ENCODE assay signal across 24 mouse cellular contexts in the genomic region with DNA sequence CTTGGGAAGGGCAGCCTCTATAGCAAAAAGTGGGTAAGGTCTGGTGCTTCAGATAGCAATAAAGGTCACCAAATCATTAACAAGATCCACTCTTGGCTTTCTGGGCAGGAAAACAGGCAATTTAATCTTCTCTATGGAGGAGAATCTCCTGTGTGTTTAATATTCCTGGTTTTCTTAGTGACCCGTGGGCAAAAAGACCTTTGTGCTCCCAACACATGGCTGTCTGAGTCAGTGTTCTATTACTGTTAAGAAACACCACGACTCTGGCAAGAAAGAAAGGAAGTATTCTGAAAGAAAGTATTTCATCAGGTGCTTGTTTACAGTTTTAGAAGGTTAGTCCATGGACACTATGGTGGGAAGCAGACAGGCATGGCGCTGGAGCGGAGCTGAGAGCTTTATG. TPM values are rescaled to one million over a fixed set of nuclear protein-coding genes. Genes with fewer than 3 reads are reported as not detected.
A peak's percentile ranks its signal among the peaks of the same experiment; 100 is the strongest.
DNase-seq lines count a peak whose midpoint lies in the region; ATAC-seq and TF ChIP-seq lines count a peak whose summit lies in the region.
"Had no signal": no experiment of that assay in that cellular context is flagged by ENCODE, and none has a peak within 500 bp of the region (broad histone marks: within the 10 kb centered on the region; RNA-seq: fewer than 3 reads in every experiment).

No protein-coding gene starts in this region.

- 65% methylated on average over 4 of the region's 4 CpGs for WGBS in intestine, postnatal 0 days
- whole genome bisulfite sequencing in intestine, embryonic 16.5 days = 81% methylated on average over 4 of the region's 4 CpGs
- WGBS in small intestine, adult 2 months = 66% methylated on average over 4 of the region's 4 CpGs

- peak; percentile 35; the same call in 1 of the 2 replicates for ATAC-seq in intestine, postnatal 0 days
- no peak for ATAC-seq in intestine, embryonic 16.5 days
- ATAC-seq: forebrain, embryonic 13.5 days; forebrain, embryonic 15.5 days had no signal

- no peak overlapping the region; the same call in 1 of the 2 replicates for H3K27ac ChIP-seq in intestine, postnatal 0 days (ENCODE audit: low read depth, low read length)
- no peak overlapping the region for H3K27ac ChIP-seq in intestine, embryonic 16.5 days (ENCODE audit: low read length)
- H3K27ac ChIP-seq in small intestine, adult 2 months (ENCODE audit: insufficient read depth, low read depth, low read length) = peak overlapping the region; percentile 58
- H3K27ac ChIP-seq: embryonic facial prominence, embryonic 10.5 days; embryonic facial prominence, embryonic 12.5 days; forebrain, embryonic 13.5 days; forebrain, embryonic 15.5 days had no signal

- no peak overlapping the region for H3K9ac ChIP-seq in intestine, postnatal 0 days (ENCODE audit: low read depth, low read length)
- no peak overlapping the region for H3K9ac ChIP-seq in intestine, embryonic 16.5 days (ENCODE audit: low read depth, low read length)
- H3K9ac ChIP-seq: embryonic facial prominence, embryonic 12.5 days; forebrain, embryonic 13.5 days; forebrain, embryonic 15.5 days had no signal

- no peaks in the 10 kb centered on the region for H3K36me3 ChIP-seq in intestine, postnatal 0 days (ENCODE audit: control insufficient read depth, insufficient read depth)
- no peaks in the 10 kb centered on the region for H3K36me3 ChIP-seq in intestine, embryonic 16.5 days (ENCODE audit: control insufficient read depth, insufficient read depth, low read length)
- no peaks in the 10 kb centered on the region for H3K36me3 ChIP-seq in small intestine, adult 2 months (ENCODE audit: control insufficient read depth, insufficient read depth, low read length)
- H3K36me3 ChIP-seq: embryonic facial prominence, embryonic 10.5 days; embryonic facial prominence, embryonic 12.5 days; forebrain, embryonic 15.5 days had no signal

- no peak overlapping the region for H3K4me2 ChIP-seq in intestine, postnatal 0 days (replicated peaks; ENCODE audit: low read depth)
- H3K4me2 ChIP-seq in intestine, embryonic 16.5 days (ENCODE audit: low read depth, low read length) = no peak overlapping the region
- H3K4me2 ChIP-seq: embryonic facial prominence, embryonic 12.5 days; forebrain, embryonic 13.5 days; forebrain, embryonic 15.5 days had no signal

- no peaks in the 10 kb centered on the region for H3K4me1 ChIP-seq in intestine, postnatal 0 days (replicated peaks; ENCODE audit: control insufficient read depth, insufficient read depth, low read length)
- H3K4me1 ChIP-seq in intestine, embryonic 16.5 days (ENCODE audit: control insufficient read depth, insufficient read depth, low read length) = no peaks in the 10 kb centered on the region
- H3K4me1 ChIP-seq in small intestine, adult 2 months (ENCODE audit: control insufficient read depth, insufficient read depth, insufficient read length, low read length) = peaks cover 18% of the 10 kb centered on the region; the same call in 1 of the 2 replicates
- H3K4me1 ChIP-seq: embryonic facial prominence, embryonic 10.5 days; embryonic facial prominence, embryonic 12.5 days; forebrain, embryonic 13.5 days; forebrain, embryonic 15.5 days had no signal

- no peak for TF ChIP-seq CTCF in intestine, postnatal 0 days (IDR thresholded peaks at IDR 0.05; ENCODE audit: low read depth)
- TF ChIP-seq CTCF in small intestine, adult 2 months (IDR thresholded peaks at IDR 0.05; ENCODE audit: extremely low read depth, insufficient read length, insufficient replicate concordance, low read depth, low read length) = no peak

- no peaks in the 10 kb centered on the region for H3K9me3 ChIP-seq in intestine, postnatal 0 days (ENCODE audit: control insufficient read depth)
- no peaks in the 10 kb centered on the region for H3K9me3 ChIP-seq in intestine, embryonic 16.5 days (ENCODE audit: control insufficient read depth, low read length)
- H3K9me3 ChIP-seq: embryonic facial prominence, embryonic 10.5 days; embryonic facial prominence, embryonic 12.5 days; forebrain, embryonic 13.5 days; forebrain, embryonic 15.5 days had no signal

- TF ChIP-seq POLR2A in small intestine, adult 2 months (IDR thresholded peaks at IDR 0.05; ENCODE audit: low read depth, low read length) = no peak

- no peaks in the 10 kb centered on the region for H3K27me3 ChIP-seq in intestine, postnatal 0 days (replicated peaks; ENCODE audit: control insufficient read depth, insufficient read depth, low read length)
- H3K27me3 ChIP-seq in intestine, embryonic 16.5 days (replicated peaks; ENCODE audit: control insufficient read depth, insufficient read depth, low read length) = no peaks in the 10 kb centered on the region
- no peaks in the 10 kb centered on the region for H3K27me3 ChIP-seq in small intestine, adult 2 months (ENCODE audit: control insufficient read depth, insufficient read depth, low read length)
- H3K27me3 ChIP-seq: embryonic facial prominence, embryonic 12.5 days; forebrain, embryonic 13.5 days; forebrain, embryonic 15.5 days had no signal

- H3K4me3 ChIP-seq in intestine, postnatal 0 days (ENCODE audit: low read depth, low read length) = no peak overlapping the region
- no peak overlapping the region for H3K4me3 ChIP-seq in intestine, embryonic 16.5 days (ENCODE audit: low read length)
- no peak overlapping the region for H3K4me3 ChIP-seq in small intestine, adult 2 months (ENCODE audit: low read depth, low read length)
- H3K4me3 ChIP-seq: embryonic facial prominence, embryonic 10.5 days; embryonic facial prominence, embryonic 12.5 days; forebrain, embryonic 13.5 days; forebrain, embryonic 15.5 days had no signal

- peak; percentile 83 for DNase-seq in kidney, adult 9 months
- no peak for DNase-seq in kidney, postnatal 25 days
- peak; percentile 38 for DNase-seq in adipocyte (ENCODE audit: low spot score)
- no peak for DNase-seq in left cerebral cortex, adult 18-20 months (ENCODE audit: low spot score in 2 of 2)
- DNase-seq: adrenal gland, adult 8-10 months; adrenal gland, postnatal 14 days; adrenal gland, postnatal 36 days; cerebellum, adult 11-12 months; cerebellum, adult 2 months; cerebellum, adult 9-10 months; cerebellum, postnatal 10 days; cerebellum, postnatal 25 days had no signal

RNA-seq across cellular contexts. Expression of gene Nat8f5, which starts 1.5 kb away (rescaled TPM):
- 7.7 and 10.7 TPM in 2 replicates for polyA plus RNA-seq in intestine, postnatal 0 days (2015; fragmentation: Nextera tagmentation; extraction: Ambion mirVana)
- polyA plus RNA-seq in intestine, embryonic 16.5 days (2015; fragmentation: Nextera tagmentation; extraction: Ambion mirVana) = 0.59 and 0.65 TPM in 2 replicates
- 14.4 and 46.1 TPM in 2 replicates for polyA plus RNA-seq in small intestine, adult 2 months (2012; rRNA removed)
- total RNA-seq in left cerebral cortex, adult 18-20 months (2021) = 1 to 10 TPM; 7.4 to 8.2 TPM
- total RNA-seq: ES-E14, MEL had no signal
- polyA plus RNA-seq: C2C12; embryonic facial prominence, embryonic 10.5 days; embryonic facial prominence, embryonic 12.5 days; embryonic facial prominence, embryonic 14.5 days; forebrain, embryonic 11.5 days; forebrain, embryonic 13.5 days; forebrain, embryonic 15.5 days had no signal

RNA-seq across cellular contexts. Expression of gene Nat8f6, which starts 1.5 kb away (rescaled TPM):
- 0.18 TPM in 1 of 2 replicates, not detected in the other for polyA plus RNA-seq in intestine, postnatal 0 days (2015; fragmentation: Nextera tagmentation; extraction: Ambion mirVana)
- polyA plus RNA-seq in intestine, embryonic 16.5 days (2015; fragmentation: Nextera tagmentation; extraction: Ambion mirVana) = not detected in 2 replicates
- polyA plus RNA-seq in small intestine, adult 2 months (2012; rRNA removed) = 1.9 and 2.3 TPM in 2 replicates
- total RNA-seq in left cerebral cortex, adult 18-20 months (2021) = 1 to 10 TPM; 1.1 to 1.6 TPM
- total RNA-seq: ES-E14, MEL had no signal
- polyA plus RNA-seq: C2C12; embryonic facial prominence, embryonic 10.5 days; embryonic facial prominence, embryonic 12.5 days; embryonic facial prominence, embryonic 14.5 days; forebrain, embryonic 11.5 days; forebrain, embryonic 13.5 days; forebrain, embryonic 15.5 days had no signal

RNA-seq across cellular contexts. Expression of gene Nat8, which starts 9.6 kb away (rescaled TPM):
- polyA plus RNA-seq in intestine, postnatal 0 days (2015; fragmentation: Nextera tagmentation; extraction: Ambion mirVana) = 50.2 and 51.8 TPM in 2 replicates
- 7.3 and 12.6 TPM in 2 replicates for polyA plus RNA-seq in intestine, embryonic 16.5 days (2015; fragmentation: Nextera tagmentation; extraction: Ambion mirVana)
- 60.8 and 66.8 TPM in 2 replicates for polyA plus RNA-seq in small intestine, adult 2 months (2012; rRNA removed)
- total RNA-seq in left cerebral cortex, adult 18-20 months (2021) = 1 to 10 TPM; 3.2 to 4.4 TPM
- total RNA-seq: ES-E14, MEL had no signal
- polyA plus RNA-seq: C2C12; embryonic facial prominence, embryonic 10.5 days; embryonic facial prominence, embryonic 12.5 days; embryonic facial prominence, embryonic 14.5 days; forebrain, embryonic 11.5 days; forebrain, embryonic 13.5 days; forebrain, embryonic 15.5 days had no signal

RNA-seq across cellular contexts. Expression of gene Nat8f2, which starts 46.7 kb away (rescaled TPM):
- 0.16 and 0.38 TPM in 2 replicates for polyA plus RNA-seq in intestine, postnatal 0 days (2015; fragmentation: Nextera tagmentation; extraction: Ambion mirVana)
- polyA plus RNA-seq in intestine, embryonic 16.5 days (2015; fragmentation: Nextera tagmentation; extraction: Ambion mirVana) = 0.04 TPM in 1 of 2 replicates, not detected in the other
- 0.23 and 0.66 TPM in 2 replicates for polyA plus RNA-seq in small intestine, adult 2 months (2012; rRNA removed)
- 1 to 10 TPM; 2.4 to 2.5 TPM for total RNA-seq in left cerebral cortex, adult 18-20 months (2021)
- polyA plus RNA-seq: C2C12; embryonic facial prominence, embryonic 10.5 days; embryonic facial prominence, embryonic 12.5 days; embryonic facial prominence, embryonic 14.5 days; forebrain, embryonic 11.5 days; forebrain, embryonic 13.5 days; forebrain, embryonic 15.5 days had no signal

RNA-seq across cellular contexts. Expression of gene Nat8f3, which starts 56.7 kb away (rescaled TPM):
- 0.14 TPM in 1 of 2 replicates, not detected in the other for polyA plus RNA-seq in intestine, postnatal 0 days (2015; fragmentation: Nextera tagmentation; extraction: Ambion mirVana)
- 0.09 TPM in 1 of 2 replicates, not detected in the other for polyA plus RNA-seq in intestine, embryonic 16.5 days (2015; fragmentation: Nextera tagmentation; extraction: Ambion mirVana)
- polyA plus RNA-seq in small intestine, adult 2 months (2012; rRNA removed) = 0.62 and 2.8 TPM in 2 replicates
- 1 to 10 TPM; 3.3 to 4.1 TPM for total RNA-seq in left cerebral cortex, adult 18-20 months (2021)
- total RNA-seq: adrenal gland, postnatal 14 days; ES-E14; MEL had no signal
- polyA plus RNA-seq: C2C12; embryonic facial prominence, embryonic 14.5 days had no signal

Comparison
In these comparisons a context has a peak if more than half of its experiments do, and no peak if none do; other contexts are left out.
1. DNase-seq: peak in kidney, adult 9 months (single experiment) and adipocyte (single experiment); none in kidney, postnatal 25 days (0 of 2) and left cerebral cortex, adult 18-20 months (0 of 2).